Mouse (Mus musculus) heart, postnatal 36 days (tissue): ENCODE measurements at regions not wholly inside any gene's neighbourhood (a gene's known extent, or its start where the extent isn't known, plus 50 kb on each side); places are given as distances from the start of the nearest gene placed in this dataset.
A peak's percentile ranks its signal among the peaks of the same experiment; 100 is the strongest.

Experiments
- DNase-seq, 2 experiments: peaks; one replicate each; pipeline ENCODE4 v3.0.0; 2021 to 2022
- intact Hi-C: fragments of 180-260 bp; cut with DNase I; formaldehyde crosslinking; loops from one replicate; pipeline ENCODE4 v1.15.1; 2025

GRCm38 (mm10) chr11:112885336-112885940 lies 103.4 kb downstream of the Sox9 start:
- intact Hi-C loops, result no loop called here
- no peak for DNase-seq

GRCm38 (mm10) chr11:112886139-112886538 lies 104.1 kb downstream of the Sox9 start:
- no peak for DNase-seq
- intact Hi-C loops, result no loop called here

- intact Hi-C loops, result no loop called here
- no peak for DNase-seq
Observed at GRCm38 (mm10) chr11:112889760-112890159, 107.7 kb downstream of the Sox9 start.

GRCm38 (mm10) chr11:112897597-112897996 lies 115.6 kb downstream of the Sox9 start:
- intact Hi-C loops, result no loop called here
- DNase-seq, result no peak

GRCm38 (mm10) chr11:112902618-112903017 lies 120.6 kb downstream of the Sox9 start:
- intact Hi-C loops, result no loop called here
- DNase-seq, result no peak

- intact Hi-C loops, result no loop called here
- DNase-seq, result no peak
Observed at GRCm38 (mm10) chr11:112910309-112910708, 128.3 kb downstream of the Sox9 start.

GRCm38 (mm10) chr11:112912875-112913274 lies 130.9 kb downstream of the Sox9 start:
- intact Hi-C loops, result no loop called here
- no peak for DNase-seq

GRCm38 (mm10) chr11:112916923-112917322 lies 134.9 kb downstream of the Sox9 start:
- no peak for DNase-seq
- intact Hi-C loops, result no loop called here

GRCm38 (mm10) chr11:112920131-112920530 lies 138.1 kb downstream of the Sox9 start:
- intact Hi-C loops, result no loop called here
- DNase-seq, result no peak

- intact Hi-C loops, result no loop called here
- no peak for DNase-seq
Observed at GRCm38 (mm10) chr11:112924577-112924976, 142.6 kb downstream of the Sox9 start.

- DNase-seq, result no peak
- intact Hi-C loops, result no loop called here
Observed at GRCm38 (mm10) chr11:112925140-112925539, 143.1 kb downstream of the Sox9 start.

- intact Hi-C loops, result no loop called here
- peak in 1 of 2 experiments; percentile 3 for DNase-seq
Observed at GRCm38 (mm10) chr11:112926330-112927025, 144.5 kb downstream of the Sox9 start.

- peak in 1 of 2 experiments; percentile 3 for DNase-seq
- intact Hi-C loops, result no loop called here
Observed at GRCm38 (mm10) chr11:112930186-112930808, 148.3 kb downstream of the Sox9 start.

GRCm38 (mm10) chr11:112938035-112938434 lies 156.0 kb downstream of the Sox9 start:
- DNase-seq, result no peak
- intact Hi-C loops, result no loop called here

GRCm38 (mm10) chr11:112951421-112951820 lies 169.4 kb downstream of the Sox9 start:
- no peak for DNase-seq
- intact Hi-C loops, result no loop called here

GRCm38 (mm10) chr11:112952356-112952755 lies 170.3 kb downstream of the Sox9 start:
- intact Hi-C loops, result no loop called here
- DNase-seq, result no peak

- DNase-seq, result no peak
- intact Hi-C loops, result no loop called here
Observed at GRCm38 (mm10) chr11:112953491-112953890, 171.5 kb downstream of the Sox9 start.

- DNase-seq, result peak; percentile 16 to 19
- intact Hi-C loops, result no loop called here
Observed at GRCm38 (mm10) chr11:112956748-112957440, 174.9 kb downstream of the Sox9 start.

- intact Hi-C loops, result no loop called here
Observed at GRCm38 (mm10) chr11:112959609-112960008, 177.6 kb downstream of the Sox9 start.

GRCm38 (mm10) chr11:112973286-112973685 lies 191.3 kb downstream of the Sox9 start:
- no peak for DNase-seq
- intact Hi-C loops, result no loop called here

More at GRCm38 (mm10) chr11:112959609-112960008, 177.6 kb downstream of the Sox9 start:
- DNase-seq, result no peak

GRCm38 (mm10) chr11:112974893-112975292 lies 192.9 kb downstream of the Sox9 start:
- intact Hi-C loops, result no loop called here
- peak in 1 of 2 experiments; percentile 24 for DNase-seq
